Mouse (Mus musculus): ENCODE results near the gene Dhx34. TPM values are rescaled to one million over a fixed set of nuclear protein-coding genes. Genes with fewer than 3 reads are reported as not detected.
"Not testable (repeated sequence)": the region's sequence is repeated elsewhere in the genome, so short reads cannot be mapped to it uniquely, and the experiment has no call there.

Gene Dhx34
- 6.0 and 6.7 TPM in 2 replicates for total RNA-seq (2015)
- total RNA-seq (2017): 6.6 and 8.1 TPM in 2 replicates

- peak; percentile 98 for ATAC-seq (replicated peaks; ENCODE audit: poor library complexity)
Observed at GRCm38 (mm10) chr7:16221582-16222272, at the start of gene Dhx34. Gene Dhx34 (minus strand): TSS chr7:16222037.

GRCm38 (mm10) chr7:16271139-16271538 is 49.3 kb upstream of the Dhx34 start:
- ATAC-seq (replicated peaks; ENCODE audit: poor library complexity): no peak

- peak; percentile 35 for ATAC-seq (replicated peaks; ENCODE audit: poor library complexity)
Observed at GRCm38 (mm10) chr7:16266593-16266992, 44.8 kb upstream of the Dhx34 start.

DNA sequence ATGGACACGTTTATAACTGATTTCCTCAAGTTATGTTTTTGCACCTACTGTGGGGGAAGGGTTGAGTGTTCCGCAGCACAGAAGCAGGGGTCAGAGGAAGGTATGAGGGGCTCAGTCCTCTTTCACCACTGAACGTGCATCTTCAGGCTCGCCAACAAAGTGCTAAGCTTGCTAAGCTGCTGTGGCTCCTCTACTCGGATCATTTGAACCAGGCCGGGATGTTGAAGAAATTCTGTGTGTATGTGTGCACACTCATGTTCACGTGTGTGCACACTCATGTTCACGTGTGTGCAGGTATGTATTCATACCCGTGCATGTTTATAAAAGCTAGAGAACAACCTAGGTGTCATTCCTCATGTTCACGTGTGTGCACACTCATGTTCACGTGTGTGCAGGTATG is 44.0 kb upstream of the Dhx34 start:
- ATAC-seq (replicated peaks; ENCODE audit: poor library complexity): no peak

- peak; percentile 30; the same call in 1 of the 2 replicates for ATAC-seq (replicated peaks; ENCODE audit: poor library complexity)
Observed at GRCm38 (mm10) chr7:16263843-16264242, 42.0 kb upstream of the Dhx34 start.

- ATAC-seq (replicated peaks; ENCODE audit: poor library complexity): peak; percentile 68
Observed at GRCm38 (mm10) chr7:16263015-16263787, 41.4 kb upstream of the Dhx34 start.

DNA sequence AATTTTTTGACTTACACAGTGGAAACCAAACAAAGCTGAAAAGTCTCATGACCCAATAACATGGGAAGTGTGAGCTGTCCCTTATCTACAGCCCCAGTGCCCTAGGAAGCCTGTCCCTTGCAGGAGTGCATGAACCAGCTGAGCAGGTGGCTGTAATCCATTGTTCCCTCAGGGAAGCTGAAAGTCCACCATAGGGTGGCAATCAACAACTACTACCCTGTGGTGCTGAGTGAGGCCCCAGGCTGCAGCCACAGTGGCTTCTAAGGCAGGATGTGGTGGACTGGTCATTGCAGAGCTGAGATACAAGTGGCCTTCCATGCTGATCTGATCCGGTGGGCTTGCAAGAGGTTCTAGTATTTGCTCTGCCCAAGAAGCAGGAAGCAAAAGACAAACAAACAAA is 39.3 kb upstream of the Dhx34 start:
- no peak for ATAC-seq (replicated peaks; ENCODE audit: poor library complexity)

DNA sequence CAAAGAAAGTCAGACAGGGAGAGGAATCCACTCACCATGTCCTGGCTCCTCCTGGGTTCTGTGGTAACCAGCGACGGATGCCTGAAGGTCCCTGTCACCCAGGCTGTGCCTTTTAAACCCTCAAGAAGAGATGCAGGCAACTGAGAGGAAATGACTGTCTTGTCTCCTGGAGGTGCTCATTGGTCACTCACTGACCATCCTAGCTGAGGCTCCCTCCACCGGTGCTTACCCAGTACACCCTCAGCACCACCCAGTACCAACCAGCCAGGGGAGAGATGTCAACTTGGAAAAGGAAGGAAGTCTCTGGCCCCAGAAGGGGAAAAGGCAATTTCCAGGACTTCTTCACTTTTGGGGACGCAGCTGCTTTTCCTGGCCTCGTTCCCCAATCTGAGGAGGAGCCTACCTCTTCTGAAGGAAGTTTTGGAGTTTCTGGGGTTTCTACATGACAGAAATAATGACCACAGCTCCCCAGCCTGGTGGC is 37.3 kb upstream of the Dhx34 start, which contains the start of gene C5ar1:
TSS of gene C5ar1 (minus strand) at position 431 of the 481 bp plus-strand sequence.
- ATAC-seq (replicated peaks; ENCODE audit: poor library complexity): no peak

GRCm38 (mm10) chr7:16257830-16258229 is 36.0 kb upstream of the Dhx34 start:
- ATAC-seq (replicated peaks; ENCODE audit: poor library complexity): peak; percentile 91

DNA sequence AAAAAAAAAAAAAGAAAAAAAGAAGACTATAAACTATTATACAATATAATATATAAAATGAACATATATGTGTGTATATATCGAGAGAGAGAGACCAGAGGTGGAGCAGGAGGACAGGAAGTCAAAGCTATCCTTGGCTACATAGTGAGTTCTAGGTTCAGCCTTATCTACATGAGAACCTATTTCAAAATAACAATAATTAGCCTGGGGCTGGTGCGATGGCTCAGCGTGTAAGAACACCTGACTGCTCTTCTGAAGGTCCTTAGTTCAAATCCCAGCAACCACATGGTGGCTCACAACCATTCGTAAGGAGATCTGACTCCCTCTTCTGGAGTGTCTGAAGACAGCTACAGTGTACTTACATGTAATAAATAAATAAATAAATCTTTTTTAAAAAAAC is 34.1 kb upstream of the Dhx34 start:
- not testable (repeated sequence) for ATAC-seq (replicated peaks; ENCODE audit: poor library complexity)

GRCm38 (mm10) chr7:16254195-16254594 is 32.4 kb upstream of the Dhx34 start:
- ATAC-seq (replicated peaks; ENCODE audit: poor library complexity): peak; percentile 18

- ATAC-seq (replicated peaks; ENCODE audit: poor library complexity): peak; percentile 91
Observed at GRCm38 (mm10) chr7:16250687-16251086, 28.9 kb upstream of the Dhx34 start.

GRCm38 (mm10) chr7:16245958-16246357 is 24.1 kb upstream of the Dhx34 start:
- 0 out of 2 replicates have a peak, but pooled peaks have one; percentile 11 for ATAC-seq (replicated peaks; ENCODE audit: poor library complexity)

- peak; percentile 56 for ATAC-seq (replicated peaks; ENCODE audit: poor library complexity)
Observed at GRCm38 (mm10) chr7:16244067-16244466, 22.2 kb upstream of the Dhx34 start, which contains the start of gene C5ar2. Gene C5ar2 (minus strand): TSS chr7:16244154.

DNA sequence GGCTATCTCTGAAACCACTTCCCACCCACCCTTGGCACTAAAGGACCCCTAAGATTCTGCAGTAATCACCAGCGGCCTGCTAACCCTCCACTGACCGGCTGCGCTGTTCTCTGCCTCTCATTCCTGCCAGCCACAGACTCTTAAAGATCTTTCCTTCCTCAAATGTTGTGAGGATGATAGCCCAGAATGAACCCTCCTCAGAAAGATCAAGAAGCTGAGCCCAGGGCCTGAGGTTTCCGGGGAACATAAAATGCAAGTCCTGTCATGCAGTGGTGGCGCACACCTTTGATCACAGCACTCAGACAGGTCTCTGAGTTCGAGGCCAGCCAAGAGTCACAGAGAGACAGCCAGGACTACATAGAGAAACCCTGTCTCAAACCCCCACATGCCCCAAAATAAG is 20.4 kb upstream of the Dhx34 start:
- ATAC-seq (replicated peaks; ENCODE audit: poor library complexity): no peak

DNA sequence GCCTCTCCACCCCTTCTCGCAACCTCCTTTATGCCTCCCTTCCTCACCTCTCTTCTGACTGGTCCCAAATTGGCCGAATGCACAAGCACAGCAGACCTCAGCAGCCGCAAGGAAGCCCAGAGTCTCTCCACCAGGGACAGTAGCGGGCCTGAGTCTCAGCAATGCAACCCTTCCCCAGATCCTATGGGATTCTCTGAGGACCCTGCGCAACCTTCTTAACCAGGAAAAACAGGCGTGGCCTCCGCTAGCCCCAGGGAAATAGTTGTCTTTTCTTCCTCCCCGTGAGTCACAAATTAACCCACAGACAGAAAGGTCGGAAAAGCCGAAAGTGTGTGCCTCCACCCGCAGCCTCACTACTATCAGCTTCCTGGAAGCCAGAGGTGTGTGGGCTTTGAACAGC is 19.9 kb upstream of the Dhx34 start:
- ATAC-seq (replicated peaks; ENCODE audit: poor library complexity): no peak

DNA sequence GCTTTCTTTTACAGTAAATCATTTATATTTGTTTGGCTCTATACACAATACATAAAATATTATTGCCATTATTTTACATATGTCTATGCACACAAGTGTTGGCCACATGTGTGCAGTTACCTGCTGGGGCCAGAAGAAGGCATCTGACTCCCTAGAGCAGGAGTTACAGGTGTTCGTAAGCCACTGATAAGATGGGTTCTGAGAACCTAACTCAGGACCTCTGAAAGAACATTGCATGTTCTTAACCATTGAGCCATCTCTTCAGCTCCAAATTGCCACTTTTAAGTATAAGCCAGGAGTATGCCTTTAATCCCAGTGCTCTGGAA is 19.1 kb upstream of the Dhx34 start:
- no peak for ATAC-seq (replicated peaks; ENCODE audit: poor library complexity)

DNA sequence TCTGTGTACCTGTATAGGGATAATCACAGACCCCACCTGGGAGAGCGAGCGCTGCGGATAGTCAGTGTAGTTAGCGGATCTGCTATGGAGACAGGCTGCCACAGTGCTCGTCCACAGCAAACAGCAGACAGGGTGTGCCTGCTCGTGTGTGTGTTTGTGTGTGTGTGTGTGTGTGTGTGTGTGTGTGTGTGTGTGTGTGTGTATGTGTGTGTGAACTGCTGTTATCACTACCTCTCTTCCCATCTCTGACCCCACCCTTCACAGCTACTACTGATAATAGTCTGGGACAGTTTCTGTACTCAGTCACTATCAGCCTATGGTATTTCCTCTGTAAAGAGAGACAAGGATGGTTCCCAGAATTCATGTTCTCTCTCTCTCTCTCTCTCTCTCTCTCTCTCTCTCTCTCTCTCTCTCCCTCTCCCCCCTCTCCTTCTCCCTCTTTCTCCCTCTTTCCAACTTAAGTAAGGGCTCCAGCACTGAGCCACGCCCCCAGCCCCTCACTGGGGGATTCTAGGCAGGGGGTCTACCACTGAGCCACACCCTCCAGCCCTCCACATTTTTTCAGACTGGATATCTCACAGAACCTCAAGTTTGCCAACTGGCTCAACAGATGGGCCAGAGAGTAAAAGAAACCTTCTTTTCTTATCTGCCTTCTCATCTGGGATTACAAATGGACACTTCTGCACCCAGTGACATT is 18.6 kb upstream of the Dhx34 start:
- ATAC-seq (replicated peaks; ENCODE audit: poor library complexity): peak; percentile 62

- ATAC-seq (replicated peaks; ENCODE audit: poor library complexity): peak; percentile 50
Observed at GRCm38 (mm10) chr7:16239554-16239997, 17.7 kb upstream of the Dhx34 start.

GRCm38 (mm10) chr7:16229869-16230268 is 8.0 kb upstream of the Dhx34 start:
- no peak for ATAC-seq (replicated peaks; ENCODE audit: poor library complexity)

- peak; percentile 20 for ATAC-seq (replicated peaks; ENCODE audit: poor library complexity)
Observed at GRCm38 (mm10) chr7:16213986-16214385, 7.9 kb downstream of the Dhx34 start.
